Mouse (Mus musculus): ENCODE measurements around the gene Adamts10. TPM values are rescaled to one million over a fixed set of nuclear protein-coding genes. Genes with fewer than 3 reads are reported as not detected.

Gene Adamts10
- total and polyA plus RNA-seq, 2 experiments from 2014 or later: 20.3 to 53.2 TPM

DNA sequence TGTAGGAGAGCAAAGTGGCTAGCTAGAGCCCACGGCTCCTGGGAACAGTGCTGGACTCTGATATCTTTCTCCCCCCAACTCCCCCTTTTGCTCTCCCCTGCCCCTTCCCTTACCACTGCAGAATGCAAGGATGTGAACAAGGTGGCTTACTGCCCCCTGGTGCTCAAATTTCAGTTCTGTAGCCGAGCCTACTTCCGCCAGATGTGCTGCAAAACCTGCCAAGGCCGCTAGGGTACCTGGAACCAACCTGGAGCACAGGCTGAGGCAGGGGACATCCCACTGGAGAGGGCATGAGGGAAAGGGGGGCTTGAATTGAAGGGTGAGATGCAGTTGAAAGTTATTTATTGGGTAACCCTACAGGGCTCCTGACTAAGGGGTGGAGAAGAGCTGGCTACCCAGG lies 29.0 kb downstream of the Adamts10 start:
- H3K9me3 ChIP-seq (ENCODE audit: low read length): no peaks in the 10 kb centered on the region
- peak; percentile 72 for TF ChIP-seq CTCF (IDR thresholded peaks at IDR 0.05; ENCODE audit: low read depth)
- ATAC-seq (peak; percentile 25; the same call in 1 of the 2 replicates), DNase-seq (peak; percentile 29)
- no peak overlapping the region for H3K4me3 ChIP-seq (ENCODE audit: low read depth, low read length)
- H3K4me1 ChIP-seq (ENCODE audit: insufficient read depth): no peaks in the 10 kb centered on the region
- H3K9ac ChIP-seq: no peak overlapping the region
- H3K27me3 ChIP-seq (ENCODE audit: insufficient read depth, low read length): no peaks in the 10 kb centered on the region; the same call in 1 of the 2 replicates
- 46% methylated on average over 4 of the region's 4 CpGs for WGBS
- peaks cover 6% of the 10 kb centered on the region; the same call in 1 of the 2 replicates for H3K36me3 ChIP-seq (ENCODE audit: insufficient read depth)
- no peak overlapping the region for H3K27ac ChIP-seq (ENCODE audit: low read depth, low read length)
- no peak overlapping the region for H3K4me2 ChIP-seq (ENCODE audit: low read depth)

DNA sequence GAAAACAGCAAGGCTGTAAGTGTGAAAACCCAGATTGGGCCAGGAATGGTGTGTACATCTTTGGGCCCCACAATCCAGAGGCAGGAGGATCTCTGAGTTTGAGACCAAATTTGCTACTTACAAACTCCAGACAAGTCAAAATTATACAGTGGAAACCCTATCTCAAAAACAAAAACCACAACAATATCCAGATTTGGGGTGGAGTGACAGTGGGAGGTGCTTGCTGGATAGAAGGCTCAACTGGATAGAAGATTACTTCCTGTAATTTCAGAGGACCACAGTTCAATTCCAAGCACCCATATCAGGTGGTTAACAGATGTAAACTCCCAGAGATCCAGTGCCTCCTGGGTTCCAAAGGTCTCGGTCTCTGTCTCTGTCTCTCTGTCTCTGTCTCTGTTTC lies 30.5 kb downstream of the Adamts10 start:
- no peaks in the 10 kb centered on the region for H3K4me1 ChIP-seq (ENCODE audit: insufficient read depth)
- ATAC-seq (no peak), DNase-seq (no peak)
- H3K9me3 ChIP-seq (ENCODE audit: low read length): no peaks in the 10 kb centered on the region
- TF ChIP-seq CTCF (IDR thresholded peaks at IDR 0.05; ENCODE audit: low read depth): no peak
- no peaks in the 10 kb centered on the region; the same call in 1 of the 2 replicates for H3K27me3 ChIP-seq (ENCODE audit: insufficient read depth, low read length)
- no peak overlapping the region for H3K4me2 ChIP-seq (ENCODE audit: low read depth)
- H3K4me3 ChIP-seq (ENCODE audit: low read depth, low read length): no peak overlapping the region
- H3K9ac ChIP-seq: no peak overlapping the region
- H3K27ac ChIP-seq (ENCODE audit: low read depth, low read length): no peak overlapping the region
- 100% methylated on average over 1 of the region's 1 CpGs for WGBS
- H3K36me3 ChIP-seq (ENCODE audit: insufficient read depth): peaks cover 2% of the 10 kb centered on the region; the same call in 1 of the 2 replicates

DNA sequence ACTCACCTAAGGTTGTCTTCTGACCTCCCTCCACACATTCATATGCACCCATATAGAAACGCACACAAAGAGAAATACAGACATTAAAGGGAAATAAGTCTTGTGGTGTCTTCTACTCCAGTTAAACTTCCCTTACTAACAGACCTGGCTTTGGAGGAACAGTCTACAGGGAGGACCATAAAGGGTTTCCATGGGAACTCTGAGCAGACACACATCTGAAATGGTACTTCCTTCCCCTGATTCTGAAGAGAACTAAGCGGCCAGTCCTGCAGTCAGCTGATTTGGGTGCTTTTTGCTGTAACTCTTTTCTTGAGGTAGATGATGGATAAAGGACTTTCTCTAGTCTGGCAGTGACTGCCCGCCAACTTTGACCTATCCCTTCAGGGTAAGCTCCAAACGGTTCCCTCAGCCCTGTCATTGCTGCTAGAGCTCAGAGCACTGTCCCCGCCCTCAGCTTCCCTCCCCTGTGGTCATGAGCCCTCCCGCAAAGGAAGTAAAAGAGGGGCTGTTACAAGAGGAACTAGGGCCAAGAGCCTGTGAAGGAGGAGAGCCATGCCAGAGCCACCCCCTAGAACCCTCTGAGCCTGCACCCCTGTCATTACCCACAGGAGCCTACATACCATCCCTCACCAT lies 31.3 kb downstream of the Adamts10 start, which contains the start of gene Myo1f:
TSS of gene Myo1f (plus strand) at position 485 of the 633 bp plus-strand sequence.
- Histone ChIP-seq H3K27me3 (ENCODE audit: insufficient read depth, low read length) (no peaks in the 10 kb centered on the region; the same call in 1 of the 2 replicates), H3K4me2 (ENCODE audit: low read depth) (no peak within 1 kb of the TSS), H3K4me1 (ENCODE audit: insufficient read depth) (no peaks in the 10 kb centered on the region), H3K27ac (ENCODE audit: low read depth, low read length) (no peak within 1 kb of the TSS), H3K9me3 (ENCODE audit: low read length) (no peaks in the 10 kb centered on the region), H3K4me3 (ENCODE audit: low read depth, low read length) (no peak within 1 kb of the TSS), H3K9ac (no peak within 1 kb of the TSS), H3K36me3 (ENCODE audit: insufficient read depth) (no peaks in the 10 kb centered on the region; the same call in 1 of the 2 replicates)
- TF ChIP-seq CTCF (IDR thresholded peaks at IDR 0.05; ENCODE audit: low read depth): no peak
- 50% methylated on average over 6 of the region's 6 CpGs for WGBS
- DNase-seq (no peak), ATAC-seq (no peak)

DNA sequence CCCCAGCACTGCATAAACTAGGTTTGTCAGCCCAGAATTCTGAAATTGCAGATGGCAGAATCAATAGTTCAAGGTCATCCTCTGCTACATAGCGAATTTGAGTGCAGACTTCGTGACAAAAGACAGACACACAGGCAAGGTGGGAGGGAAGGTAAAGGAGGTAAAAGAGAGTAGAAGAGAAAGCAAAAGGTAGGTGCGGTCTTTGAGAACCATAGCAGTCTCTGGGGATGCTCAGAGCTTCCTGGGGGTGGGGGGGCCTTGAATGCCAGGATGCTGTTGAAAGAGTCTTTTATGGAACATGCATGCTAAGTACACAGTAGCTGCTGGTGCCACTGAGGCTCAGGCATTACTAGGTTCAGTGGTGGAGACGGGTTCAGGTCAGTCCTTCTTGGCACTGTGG lies 33.9 kb downstream of the Adamts10 start:
- H3K9me3 ChIP-seq (ENCODE audit: low read length): no peaks in the 10 kb centered on the region
- no peak for TF ChIP-seq CTCF (IDR thresholded peaks at IDR 0.05; ENCODE audit: low read depth)

DNA sequence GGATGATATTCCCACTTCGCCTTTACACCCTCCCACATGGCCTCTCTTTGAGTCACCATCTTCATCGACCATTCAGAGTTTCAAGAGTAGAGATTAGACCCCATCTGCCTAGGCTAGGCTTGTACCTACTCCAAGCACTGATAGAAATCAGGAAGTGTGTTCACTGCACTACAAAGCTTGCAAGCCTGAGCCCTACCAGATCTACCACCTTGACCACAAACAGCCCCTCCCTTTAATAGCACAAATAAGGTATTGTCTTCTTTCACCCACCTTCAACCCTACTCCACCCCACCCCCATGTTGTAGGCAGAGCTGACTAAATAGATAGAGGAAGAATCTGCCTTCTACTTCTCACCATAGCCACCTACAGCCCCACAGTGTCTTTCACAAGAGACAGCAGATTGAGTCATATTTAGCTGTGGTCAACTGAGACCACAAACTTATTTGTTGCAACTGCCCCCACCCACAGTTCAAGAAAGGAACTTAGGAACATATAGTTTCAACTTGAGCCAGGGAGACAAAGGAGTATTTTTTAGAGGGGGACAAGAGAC lies 39.6 kb downstream of the Adamts10 start:
- Histone ChIP-seq H3K4me1 (ENCODE audit: insufficient read depth) (no peaks in the 10 kb centered on the region), H3K36me3 (ENCODE audit: insufficient read depth) (no peaks in the 10 kb centered on the region), H3K4me3 (ENCODE audit: low read depth, low read length) (no peak overlapping the region), H3K27me3 (ENCODE audit: insufficient read depth, low read length) (no peaks in the 10 kb centered on the region), H3K27ac (ENCODE audit: low read depth, low read length) (no peak overlapping the region), H3K9ac (no peak overlapping the region), H3K9me3 (ENCODE audit: low read length) (no peaks in the 10 kb centered on the region), H3K4me2 (ENCODE audit: low read depth) (no peak overlapping the region)
- no peak for DNase-seq
- 73% methylated on average over 2 of the region's 2 CpGs for WGBS
- TF ChIP-seq CTCF (IDR thresholded peaks at IDR 0.05; ENCODE audit: low read depth): no peak
- no peak for ATAC-seq

More for the DNA sequence above, 33.9 kb downstream of the Adamts10 start:
- Histone ChIP-seq H3K27ac (ENCODE audit: low read depth, low read length) (no peak overlapping the region), H3K27me3 (ENCODE audit: insufficient read depth, low read length) (no peaks in the 10 kb centered on the region; the same call in 1 of the 2 replicates), H3K4me1 (ENCODE audit: insufficient read depth) (no peaks in the 10 kb centered on the region), H3K4me2 (ENCODE audit: low read depth) (no peak overlapping the region), H3K4me3 (ENCODE audit: low read depth, low read length) (no peak overlapping the region), H3K36me3 (ENCODE audit: insufficient read depth) (no peaks in the 10 kb centered on the region), H3K9ac (no peak overlapping the region)
- 77% methylated on average over 4 of the region's 4 CpGs for WGBS
- ATAC-seq (no peak), DNase-seq (no peak)

DNA sequence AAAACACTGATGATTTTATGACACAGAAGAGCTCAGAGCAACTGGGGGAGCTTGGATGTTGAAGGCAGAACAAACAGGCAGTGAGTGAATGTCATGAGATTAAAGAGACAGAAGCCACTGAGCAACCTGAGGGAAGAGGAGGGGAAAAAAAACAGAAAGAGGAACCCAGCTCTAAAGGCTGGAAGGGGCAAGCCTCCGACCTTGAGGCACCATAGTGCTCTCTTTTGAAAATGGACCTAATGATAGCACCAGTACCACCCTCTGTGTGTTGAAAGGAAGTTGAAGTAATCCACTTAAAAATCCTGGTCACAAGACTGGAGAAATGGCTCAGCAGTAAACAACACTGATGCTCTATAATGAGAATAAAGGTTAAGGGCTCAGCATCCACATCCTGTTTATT lies 40.6 kb downstream of the Adamts10 start:
- Histone ChIP-seq H3K9me3 (ENCODE audit: low read length) (no peaks in the 10 kb centered on the region), H3K27me3 (ENCODE audit: insufficient read depth, low read length) (no peaks in the 10 kb centered on the region), H3K36me3 (ENCODE audit: insufficient read depth) (no peaks in the 10 kb centered on the region), H3K4me1 (ENCODE audit: insufficient read depth) (no peaks in the 10 kb centered on the region), H3K4me3 (ENCODE audit: low read depth, low read length) (no peak overlapping the region), H3K9ac (no peak overlapping the region), H3K27ac (ENCODE audit: low read depth, low read length) (no peak overlapping the region), H3K4me2 (ENCODE audit: low read depth) (no peak overlapping the region)
- DNase-seq (no peak), ATAC-seq (no peak)
- 48% methylated on average over 1 of the region's 1 CpGs for WGBS
- no peak for TF ChIP-seq CTCF (IDR thresholded peaks at IDR 0.05; ENCODE audit: low read depth)

DNA sequence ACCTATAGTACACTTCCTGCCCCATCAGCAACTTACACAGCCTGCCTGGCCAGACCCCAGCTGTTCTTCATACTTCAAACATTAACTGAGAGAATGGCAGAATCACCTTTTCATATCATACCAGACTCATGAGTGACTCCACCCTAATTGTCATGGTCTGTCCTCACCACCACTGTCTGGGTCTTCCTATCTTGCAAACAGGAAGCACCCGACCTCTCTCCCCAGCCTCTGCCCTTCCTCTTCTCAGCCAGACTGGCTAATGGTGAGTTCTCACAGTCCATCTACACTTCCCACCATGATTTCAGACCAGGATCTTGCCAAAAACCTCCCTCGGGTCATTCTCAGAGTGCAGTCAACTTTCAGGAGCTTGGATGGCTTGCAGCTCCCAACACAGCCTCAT lies 42.2 kb downstream of the Adamts10 start:
- Histone ChIP-seq H3K4me2 (ENCODE audit: low read depth) (no peak overlapping the region), H3K4me3 (ENCODE audit: low read depth, low read length) (no peak overlapping the region), H3K4me1 (ENCODE audit: insufficient read depth) (no peaks in the 10 kb centered on the region), H3K27ac (ENCODE audit: low read depth, low read length) (no peak overlapping the region), H3K9me3 (ENCODE audit: low read length) (no peaks in the 10 kb centered on the region), H3K27me3 (ENCODE audit: insufficient read depth, low read length) (no peaks in the 10 kb centered on the region), H3K9ac (no peak overlapping the region), H3K36me3 (ENCODE audit: insufficient read depth) (no peaks in the 10 kb centered on the region)
- TF ChIP-seq CTCF (IDR thresholded peaks at IDR 0.05; ENCODE audit: low read depth): no peak
- ATAC-seq (no peak), DNase-seq (no peak)
- WGBS: 76% methylated on average over 2 of the region's 2 CpGs
